Mouse (Mus musculus): ENCODE results near the gene Stam2. TPM values are rescaled to one million over a fixed set of nuclear protein-coding genes. Genes with fewer than 3 reads are reported as not detected.

Gene Stam2
- polyA plus RNA-seq (2015; fragmentation: Nextera tagmentation; extraction: Ambion mirVana), result 9.8 and 14.0 TPM in 2 replicates

- H3K4me1 ChIP-seq (replicated peaks), result peaks cover 21% of the 10 kb centered on the region
- H3K27ac ChIP-seq, result peak within 1 kb of the TSS; percentile 77
- H3K36me3 ChIP-seq, result no peaks in the 10 kb centered on the region
- H3K4me2 ChIP-seq, result peak within 1 kb of the TSS; percentile 88
- H3K27me3 ChIP-seq, result no peaks in the 10 kb centered on the region
- H3K4me3 ChIP-seq (replicated peaks), result peak within 1 kb of the TSS; percentile 89
- DNase-seq (peak; percentile 82), ATAC-seq (ENCODE audit: low read depth) (peak; percentile 90)
- H3K9ac ChIP-seq, result peak within 1 kb of the TSS; percentile 80
- H3K9me3 ChIP-seq (replicated peaks), result no peaks in the 10 kb centered on the region
- 4% methylated on average over 53 of the region's 54 CpGs for WGBS (ENCODE audit: insufficient replicate concordance)
These were observed at the start of gene Stam2 for GRCm38 (mm10) chr2:52742256-52743158. TSS of gene Stam2 (minus strand) at chr2:52742281.

- no peaks in the 10 kb centered on the region for H3K27me3 ChIP-seq
- no peak overlapping the region for H3K4me3 ChIP-seq (replicated peaks)
- 36% methylated on average over 3 of the region's 3 CpGs for WGBS (ENCODE audit: insufficient replicate concordance)
- no peak overlapping the region for H3K4me2 ChIP-seq
- no peak for ATAC-seq (ENCODE audit: low read depth)
- DNase-seq, result no peak
- no peak overlapping the region for H3K9ac ChIP-seq
- no peaks in the 10 kb centered on the region for H3K4me1 ChIP-seq (replicated peaks)
- no peaks in the 10 kb centered on the region for H3K9me3 ChIP-seq (replicated peaks)
- no peak overlapping the region for H3K27ac ChIP-seq
- H3K36me3 ChIP-seq, result no peaks in the 10 kb centered on the region
These were observed 43.1 kb upstream of the Stam2 start for GRCm38 (mm10) chr2:52785106-52785721.

DNA sequence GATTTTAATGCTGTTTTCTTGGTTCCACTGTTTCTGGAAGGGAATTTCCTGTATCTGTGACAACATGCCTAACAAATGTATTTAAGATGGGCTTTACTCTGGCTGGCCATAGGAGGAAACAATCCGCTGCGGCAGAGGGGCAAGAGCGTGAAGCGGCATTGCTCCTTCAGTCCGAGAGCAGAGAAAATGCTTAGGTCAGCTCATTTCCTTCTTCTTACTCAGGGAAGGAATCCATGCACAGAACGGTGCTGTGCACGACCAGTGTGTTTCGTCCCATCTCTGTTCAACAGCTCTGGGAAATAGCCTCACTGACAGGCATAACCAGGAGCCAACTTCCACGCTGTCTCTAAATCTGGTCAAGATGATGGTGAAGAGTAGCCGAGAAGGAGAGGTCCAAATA lies 37.9 kb upstream of the Stam2 start:
- no peaks in the 10 kb centered on the region for H3K27me3 ChIP-seq
- no peak overlapping the region for H3K9ac ChIP-seq
- ATAC-seq (ENCODE audit: low read depth), result no peak
- no peaks in the 10 kb centered on the region for H3K4me1 ChIP-seq (replicated peaks)
- H3K9me3 ChIP-seq (replicated peaks), result no peaks in the 10 kb centered on the region
- no peak overlapping the region for H3K27ac ChIP-seq
- DNase-seq, result no peak
- H3K36me3 ChIP-seq, result no peaks in the 10 kb centered on the region
- H3K4me3 ChIP-seq (replicated peaks), result no peak overlapping the region
- 76% methylated on average over 10 of the region's 10 CpGs for WGBS (ENCODE audit: insufficient replicate concordance)
- H3K4me2 ChIP-seq, result no peak overlapping the region

GRCm38 (mm10) chr2:52779381-52779780 lies 37.3 kb upstream of the Stam2 start:
- Histone ChIP-seq H3K4me3 (replicated peaks) (no peak overlapping the region), H3K4me1 (replicated peaks) (no peaks in the 10 kb centered on the region), H3K27ac (no peak overlapping the region), H3K36me3 (no peaks in the 10 kb centered on the region), H3K4me2 (no peak overlapping the region), H3K27me3 (no peaks in the 10 kb centered on the region), H3K9ac (no peak overlapping the region), H3K9me3 (replicated peaks) (no peaks in the 10 kb centered on the region)
- ATAC-seq (ENCODE audit: low read depth) (no peak), DNase-seq (no peak)
- 72% methylated on average over 9 of the region's 9 CpGs for WGBS (ENCODE audit: insufficient replicate concordance)

DNA sequence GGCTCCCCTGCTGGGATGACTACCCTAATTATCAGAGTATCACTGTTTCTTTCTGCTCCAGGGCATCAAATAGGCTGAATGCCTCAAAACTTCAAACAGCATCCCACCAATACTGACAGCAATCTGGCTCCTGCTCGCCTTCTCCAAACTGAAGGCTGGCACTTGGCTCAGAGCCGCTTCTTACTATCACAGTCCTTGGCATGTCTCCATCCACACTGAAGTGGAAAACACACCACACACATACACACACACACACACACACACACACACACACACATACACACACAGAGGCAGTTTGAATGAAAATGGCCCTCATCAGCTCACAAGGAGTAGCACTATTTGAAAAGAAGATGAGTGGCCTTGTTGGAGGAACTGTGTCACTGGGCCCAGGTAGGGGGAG lies 35.8 kb upstream of the Stam2 start:
- Histone ChIP-seq H3K27ac (no peak overlapping the region), H3K9ac (no peak overlapping the region), H3K36me3 (no peaks in the 10 kb centered on the region), H3K9me3 (replicated peaks) (no peaks in the 10 kb centered on the region), H3K4me2 (no peak overlapping the region), H3K4me3 (replicated peaks) (no peak overlapping the region), H3K4me1 (replicated peaks) (no peaks in the 10 kb centered on the region), H3K27me3 (no peaks in the 10 kb centered on the region)
- DNase-seq, result no peak
- ATAC-seq (ENCODE audit: low read depth), result no peak
- WGBS (ENCODE audit: insufficient replicate concordance), result 80% methylated on average over 2 of the region's 2 CpGs

DNA sequence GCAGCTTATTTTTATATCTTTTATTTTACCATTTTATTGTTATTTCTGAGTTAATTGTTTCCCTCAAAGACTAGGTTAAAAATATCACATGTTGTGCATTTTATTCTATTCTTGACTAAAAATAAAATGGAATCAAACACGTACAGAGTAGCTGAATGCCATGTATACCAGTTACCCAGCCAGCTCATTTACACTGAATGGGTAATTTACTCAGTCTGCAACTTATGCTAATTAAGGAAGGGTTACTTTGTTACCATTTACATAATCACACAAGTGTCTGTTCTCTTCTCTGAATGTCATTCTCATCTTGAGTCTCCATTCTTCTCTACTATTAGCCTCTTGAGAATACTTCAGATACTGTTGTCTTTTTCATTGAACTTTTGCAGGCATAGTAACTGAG lies 32.3 kb upstream of the Stam2 start:
- 42% methylated on average over 1 of the region's 1 CpGs for WGBS (ENCODE audit: insufficient replicate concordance)
- H3K9ac ChIP-seq, result no peak overlapping the region
- H3K4me1 ChIP-seq (replicated peaks), result no peaks in the 10 kb centered on the region
- no peaks in the 10 kb centered on the region for H3K36me3 ChIP-seq
- H3K9me3 ChIP-seq (replicated peaks), result no peaks in the 10 kb centered on the region
- H3K4me2 ChIP-seq, result no peak overlapping the region
- DNase-seq, result no peak
- no peak overlapping the region for H3K4me3 ChIP-seq (replicated peaks)
- H3K27ac ChIP-seq, result no peak overlapping the region
- H3K27me3 ChIP-seq, result no peaks in the 10 kb centered on the region
- ATAC-seq (ENCODE audit: low read depth), result no peak

DNA sequence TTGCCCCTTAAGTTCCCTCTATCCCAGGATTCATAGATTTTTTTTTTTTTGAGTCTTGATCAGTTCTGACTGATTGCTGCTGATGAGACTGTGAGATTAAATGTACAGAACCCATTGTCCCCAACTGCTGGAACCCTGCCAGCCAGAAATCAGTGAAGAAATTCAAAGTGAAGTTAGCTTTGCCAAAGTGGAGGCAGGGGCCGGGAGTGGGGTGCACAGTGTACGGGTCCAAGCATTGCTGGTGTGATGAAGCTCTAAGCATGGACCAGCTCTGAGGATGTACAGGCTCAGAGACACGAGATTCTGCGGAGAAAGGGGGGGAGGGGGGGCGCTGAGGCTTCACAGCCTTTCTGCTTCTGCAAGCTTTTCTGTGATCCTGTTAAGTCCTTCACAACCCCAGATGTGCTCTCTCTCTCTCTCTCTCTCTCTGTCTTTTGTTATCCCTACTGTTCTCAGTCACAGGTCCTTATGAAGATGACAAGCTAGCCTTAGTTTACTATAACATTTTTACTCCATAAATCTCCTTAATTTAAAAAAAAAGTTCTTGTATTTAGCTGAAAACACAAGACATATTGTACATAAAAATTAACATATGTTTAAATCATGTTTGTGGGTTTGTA lies 30.8 kb upstream of the Stam2 start:
- Histone ChIP-seq H3K4me3 (replicated peaks) (no peak overlapping the region), H3K27me3 (no peaks in the 10 kb centered on the region), H3K9ac (no peak overlapping the region), H3K4me1 (replicated peaks) (no peaks in the 10 kb centered on the region), H3K36me3 (no peaks in the 10 kb centered on the region), H3K9me3 (replicated peaks) (no peaks in the 10 kb centered on the region), H3K4me2 (no peak overlapping the region), H3K27ac (no peak overlapping the region)
- no peak for ATAC-seq (ENCODE audit: low read depth)
- 32% methylated on average over 5 of the region's 5 CpGs for WGBS (ENCODE audit: insufficient replicate concordance)
- DNase-seq, result no peak

DNA sequence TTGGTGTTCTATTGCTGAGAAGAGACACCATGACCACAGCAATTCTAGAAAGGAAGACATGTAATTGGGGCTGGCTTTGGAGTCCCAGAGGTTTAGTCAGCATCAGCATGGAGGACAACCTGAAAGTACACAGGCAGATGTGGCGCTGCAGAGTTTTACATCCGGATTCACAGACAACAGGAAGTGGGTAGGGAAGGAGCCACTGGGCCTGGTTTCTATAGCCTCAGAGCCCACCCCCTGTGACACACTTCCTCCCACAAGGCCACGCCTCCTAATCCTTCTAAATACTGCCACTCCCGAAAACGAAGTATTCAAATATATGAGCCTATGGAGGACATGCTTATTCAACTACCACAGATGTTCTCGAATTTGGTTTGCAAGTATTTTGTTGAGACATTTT lies 23.0 kb upstream of the Stam2 start:
- no peak overlapping the region for H3K4me3 ChIP-seq (replicated peaks)
- no peak for DNase-seq
- no peak overlapping the region for H3K27ac ChIP-seq
- WGBS (ENCODE audit: insufficient replicate concordance), result 67% methylated on average over 6 of the region's 6 CpGs
- H3K27me3 ChIP-seq, result no peaks in the 10 kb centered on the region
- no peak overlapping the region for H3K4me2 ChIP-seq
- H3K36me3 ChIP-seq, result no peaks in the 10 kb centered on the region
- no peaks in the 10 kb centered on the region for H3K9me3 ChIP-seq (replicated peaks)
- no peak overlapping the region for H3K9ac ChIP-seq
- no peak for ATAC-seq (ENCODE audit: low read depth)
- no peaks in the 10 kb centered on the region for H3K4me1 ChIP-seq (replicated peaks)

GRCm38 (mm10) chr2:52763891-52764290 lies 21.8 kb upstream of the Stam2 start:
- Histone ChIP-seq H3K4me3 (replicated peaks) (no peak overlapping the region), H3K4me2 (no peak overlapping the region), H3K27me3 (no peaks in the 10 kb centered on the region), H3K4me1 (replicated peaks) (no peaks in the 10 kb centered on the region), H3K9me3 (replicated peaks) (no peaks in the 10 kb centered on the region), H3K36me3 (no peaks in the 10 kb centered on the region), H3K27ac (no peak overlapping the region), H3K9ac (no peak overlapping the region)
- 80% methylated on average over 14 of the region's 14 CpGs for WGBS (ENCODE audit: insufficient replicate concordance)
- DNase-seq (no peak), ATAC-seq (ENCODE audit: low read depth) (no peak)

DNA sequence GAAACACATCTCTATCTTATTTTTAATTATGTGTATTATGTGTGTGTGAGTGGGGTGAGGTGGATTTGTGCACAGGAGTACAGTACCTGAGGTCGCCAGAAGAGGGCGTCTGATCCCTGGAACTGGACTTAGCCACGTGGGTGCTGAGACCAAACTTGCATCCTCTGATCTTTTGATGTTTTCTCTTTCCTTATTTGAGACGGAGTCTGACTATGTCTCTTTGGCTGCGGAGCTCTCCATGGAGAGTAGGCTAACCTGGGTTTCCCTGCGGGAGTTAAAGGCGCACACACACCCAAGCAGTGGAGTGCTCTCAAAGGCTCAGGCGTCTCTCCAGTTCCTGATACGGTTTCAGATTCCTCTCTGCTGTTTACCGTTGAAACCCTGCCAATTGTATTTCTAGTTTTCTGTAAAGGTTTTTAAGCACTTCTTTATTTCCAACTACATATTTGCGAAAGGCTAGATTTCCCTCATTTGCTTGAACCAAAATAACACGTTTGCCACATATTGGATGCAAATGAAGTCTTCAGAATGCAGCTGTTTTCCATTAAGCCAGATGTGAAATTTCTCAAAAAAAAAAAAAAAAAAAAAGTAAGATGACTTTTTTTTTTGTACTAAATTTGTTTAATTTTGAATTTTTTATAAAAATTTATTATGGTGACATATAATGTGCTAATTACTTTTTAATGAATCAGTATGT lies 21.1 kb upstream of the Stam2 start:
- Histone ChIP-seq H3K4me1 (replicated peaks) (no peaks in the 10 kb centered on the region), H3K4me3 (replicated peaks) (no peak overlapping the region), H3K9me3 (replicated peaks) (no peaks in the 10 kb centered on the region), H3K9ac (no peak overlapping the region), H3K27me3 (no peaks in the 10 kb centered on the region), H3K36me3 (no peaks in the 10 kb centered on the region), H3K27ac (no peak overlapping the region), H3K4me2 (peak overlapping the region; percentile 26; the same call in 1 of the 2 replicates)
- peak; percentile 13 for DNase-seq
- 15% methylated on average over 12 of the region's 12 CpGs for WGBS (ENCODE audit: insufficient replicate concordance)
- no peak for ATAC-seq (ENCODE audit: low read depth)

DNA sequence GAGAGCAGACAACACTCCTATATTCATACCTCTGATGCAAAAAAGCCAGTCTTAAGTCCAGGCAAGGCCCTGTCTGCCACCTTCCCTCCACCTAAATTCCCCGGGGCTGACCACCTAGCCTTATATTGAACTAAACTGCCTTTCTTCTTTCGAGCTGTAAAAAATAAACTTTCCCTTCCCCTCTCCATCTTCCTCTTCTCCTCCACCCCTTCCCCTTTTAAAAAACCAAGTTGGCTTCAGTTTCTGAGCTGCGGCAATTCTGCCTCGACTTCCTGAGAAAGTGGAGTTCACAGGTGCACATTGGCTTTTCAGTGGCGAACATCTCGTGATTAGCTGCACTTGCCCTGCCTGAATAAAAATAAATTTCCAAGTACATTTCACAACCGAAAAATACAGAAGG lies 20.4 kb upstream of the Stam2 start:
- Histone ChIP-seq H3K36me3 (no peaks in the 10 kb centered on the region), H3K9ac (no peak overlapping the region), H3K4me1 (replicated peaks) (no peaks in the 10 kb centered on the region), H3K27ac (no peak overlapping the region), H3K27me3 (no peaks in the 10 kb centered on the region), H3K4me2 (0 out of 2 replicates have a peak overlapping the region, but pooled peaks have one; percentile 26), H3K4me3 (replicated peaks) (no peak overlapping the region), H3K9me3 (replicated peaks) (no peaks in the 10 kb centered on the region)
- DNase-seq, result no peak
- no peak for ATAC-seq (ENCODE audit: low read depth)
- WGBS (ENCODE audit: insufficient replicate concordance), result 33% methylated on average over 7 of the region's 7 CpGs
